Mouse (Mus musculus): ENCODE data around the gene Gm20662. TPM values are rescaled to one million over a fixed set of nuclear protein-coding genes. Genes with fewer than 3 reads are reported as not detected.

Gm20662 gene
- polyA plus RNA-seq, 1 experiment from 2014 or later, result 0.98 TPM

- Histone ChIP-seq H3K9me3 (no peaks in the 10 kb centered on the region), H3K4me2 (replicated peaks) (no peak overlapping the region), H3K27ac (replicated peaks) (no peak overlapping the region), H3K4me3 (no peak overlapping the region), H3K4me1 (peaks cover 24% of the 10 kb centered on the region), H3K36me3 (peaks cover 60% of the 10 kb centered on the region), H3K27me3 (no peaks in the 10 kb centered on the region), H3K9ac (replicated peaks) (no peak overlapping the region)
- no peak for ATAC-seq (ENCODE audit: low FRiP score, low read depth)
- WGBS, result 75% methylated on average over 7 of the region's 7 CpGs
These were observed 56.3 kb downstream of the Gm20662 start for GRCm38 (mm10) chr9:108052411-108052810.

- WGBS, result 54% methylated on average over 20 of the region's 20 CpGs
- Histone ChIP-seq H3K27me3 (no peaks in the 10 kb centered on the region), H3K9ac (replicated peaks) (no peak within 1 kb of the TSS; the same call in 1 of the 2 replicates), H3K4me2 (replicated peaks) (peak within 1 kb of the TSS; percentile 32), H3K4me3 (no peak within 1 kb of the TSS), H3K36me3 (peaks cover 64% of the 10 kb centered on the region), H3K4me1 (peaks cover 20% of the 10 kb centered on the region), H3K27ac (replicated peaks) (no peak within 1 kb of the TSS), H3K9me3 (no peaks in the 10 kb centered on the region)
- peak; percentile 21; the same call in 1 of the 2 replicates for ATAC-seq (ENCODE audit: low FRiP score, low read depth)
These were observed 56.9 kb downstream of the Gm20662 start, which contains the start of gene Amigo3 for GRCm38 (mm10) chr9:108052885-108053664. Gene Amigo3 (plus strand): TSS chr9:108053159.

- Histone ChIP-seq H3K4me2 (replicated peaks) (no peak overlapping the region), H3K4me3 (no peak overlapping the region), H3K9me3 (no peaks in the 10 kb centered on the region), H3K4me1 (peaks cover 13% of the 10 kb centered on the region), H3K27ac (replicated peaks) (no peak overlapping the region), H3K36me3 (peaks cover 71% of the 10 kb centered on the region), H3K27me3 (no peaks in the 10 kb centered on the region), H3K9ac (replicated peaks) (no peak overlapping the region)
- no peak for ATAC-seq (ENCODE audit: low FRiP score, low read depth)
- 92% methylated on average over 15 of the region's 15 CpGs for WGBS
These were observed 57.6 kb downstream of the Gm20662 start for GRCm38 (mm10) chr9:108053665-108054225.

DNA sequence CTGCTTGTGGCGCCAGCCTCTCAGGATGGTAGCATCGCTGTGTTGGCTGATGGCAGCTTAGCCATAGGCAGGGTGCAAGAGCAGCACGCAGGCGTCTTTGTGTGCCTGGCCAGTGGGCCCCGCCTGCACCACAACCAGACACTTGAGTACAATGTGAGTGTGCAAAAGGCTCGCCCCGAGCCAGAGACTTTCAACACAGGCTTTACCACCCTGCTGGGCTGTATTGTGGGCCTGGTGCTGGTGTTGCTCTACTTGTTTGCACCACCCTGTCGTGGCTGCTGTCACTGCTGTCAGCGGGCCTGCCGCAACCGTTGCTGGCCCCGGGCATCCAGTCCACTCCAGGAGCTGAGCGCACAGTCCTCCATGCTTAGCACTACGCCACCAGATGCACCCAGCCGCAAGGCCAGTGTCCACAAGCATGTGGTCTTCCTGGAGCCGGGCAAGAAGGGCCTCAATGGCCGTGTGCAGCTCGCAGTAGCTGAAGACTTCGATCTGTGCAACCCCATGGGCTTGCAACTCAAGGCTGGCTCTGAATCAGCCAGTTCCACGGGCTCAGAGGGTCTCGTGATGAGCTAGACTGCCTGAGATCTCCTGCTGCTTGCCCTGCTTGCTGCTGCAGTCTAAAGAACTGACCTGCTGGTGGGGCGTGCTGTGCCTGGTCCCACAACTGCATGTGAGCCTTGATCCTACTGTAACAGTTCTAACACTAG lies 58.3 kb downstream of the Gm20662 start:
- Histone ChIP-seq H3K9ac (replicated peaks) (no peak overlapping the region), H3K4me3 (no peak overlapping the region), H3K27ac (replicated peaks) (no peak overlapping the region), H3K27me3 (no peaks in the 10 kb centered on the region), H3K9me3 (no peaks in the 10 kb centered on the region), H3K4me1 (peaks cover 11% of the 10 kb centered on the region), H3K36me3 (peaks cover 78% of the 10 kb centered on the region), H3K4me2 (replicated peaks) (no peak overlapping the region)
- 92% methylated on average over 22 of the region's 22 CpGs for WGBS
- no peak for ATAC-seq (ENCODE audit: low FRiP score, low read depth)

DNA sequence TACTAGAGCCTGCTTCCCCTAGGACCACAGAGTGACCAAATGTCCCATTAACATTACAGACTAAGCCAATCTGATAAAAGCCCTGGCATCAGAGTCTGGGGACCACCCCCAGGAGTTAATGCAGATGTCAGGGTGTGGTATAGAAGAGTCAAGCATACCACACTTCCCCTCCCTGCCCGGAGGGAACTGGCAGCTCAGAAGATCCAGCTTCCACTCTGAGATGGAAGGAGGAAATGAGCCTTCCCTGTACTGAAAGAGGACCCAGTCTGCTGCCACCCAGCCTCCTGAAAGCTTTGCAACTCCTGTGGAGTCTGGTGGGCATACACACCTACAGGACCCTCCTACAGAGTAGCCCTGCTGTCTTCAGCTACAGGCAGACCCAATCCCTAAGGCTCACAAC lies 58.9 kb downstream of the Gm20662 start:
- no peak for ATAC-seq (ENCODE audit: low FRiP score, low read depth)
- H3K9ac ChIP-seq (replicated peaks), result no peak overlapping the region
- no peak overlapping the region for H3K4me2 ChIP-seq (replicated peaks)
- H3K9me3 ChIP-seq, result no peaks in the 10 kb centered on the region
- no peak overlapping the region for H3K27ac ChIP-seq (replicated peaks)
- H3K36me3 ChIP-seq, result peaks cover 84% of the 10 kb centered on the region
- no peak overlapping the region for H3K4me3 ChIP-seq
- 100% methylated on average over 1 of the region's 1 CpGs for WGBS
- peaks cover 5% of the 10 kb centered on the region; the same call in 1 of the 2 replicates for H3K4me1 ChIP-seq
- H3K27me3 ChIP-seq, result no peaks in the 10 kb centered on the region

DNA sequence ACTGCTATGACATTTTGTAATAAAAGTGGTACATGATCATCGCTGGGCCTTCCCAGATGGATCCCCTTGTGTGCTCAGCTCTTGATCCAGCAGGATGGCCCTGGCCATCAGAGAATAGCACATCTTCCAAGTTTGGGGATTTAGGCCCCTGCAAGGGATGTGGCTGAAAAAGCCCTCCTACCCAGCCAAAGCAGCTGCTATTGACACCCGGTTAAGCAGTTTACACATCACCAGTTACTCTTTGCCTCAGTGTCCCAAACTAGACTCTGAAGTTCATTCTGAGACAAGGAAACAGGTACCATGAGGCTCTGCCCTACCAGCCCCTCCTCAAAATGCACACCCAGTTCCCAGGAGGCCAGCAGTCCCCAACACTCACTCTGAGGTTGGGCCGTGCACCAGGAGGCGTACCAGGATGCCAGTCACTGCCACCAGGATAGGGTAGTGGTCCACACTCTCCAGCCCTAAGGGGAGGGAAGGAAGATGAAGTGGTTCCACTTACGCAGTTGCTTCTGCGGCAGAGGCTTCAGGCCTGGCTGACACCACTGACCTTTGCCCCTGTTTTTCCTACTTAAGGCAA lies 59.6 kb downstream of the Gm20662 start:
- Histone ChIP-seq H3K4me3 (no peak overlapping the region), H3K27ac (replicated peaks) (no peak overlapping the region), H3K4me1 (peaks cover 5% of the 10 kb centered on the region; the same call in 1 of the 2 replicates), H3K27me3 (no peaks in the 10 kb centered on the region), H3K9me3 (no peaks in the 10 kb centered on the region), H3K36me3 (peaks cover 83% of the 10 kb centered on the region), H3K9ac (replicated peaks) (no peak overlapping the region), H3K4me2 (replicated peaks) (no peak overlapping the region)
- WGBS, result 91% methylated on average over 6 of the region's 6 CpGs
- no peak for ATAC-seq (ENCODE audit: low FRiP score, low read depth)

- Histone ChIP-seq H3K4me2 (replicated peaks) (no peak overlapping the region), H3K27ac (replicated peaks) (no peak overlapping the region), H3K4me1 (peaks cover 5% of the 10 kb centered on the region; the same call in 1 of the 2 replicates), H3K4me3 (no peak overlapping the region), H3K27me3 (no peaks in the 10 kb centered on the region), H3K9ac (replicated peaks) (no peak overlapping the region), H3K36me3 (peaks cover 80% of the 10 kb centered on the region), H3K9me3 (no peaks in the 10 kb centered on the region)
- no peak for ATAC-seq (ENCODE audit: low FRiP score, low read depth)
- WGBS, result 81% methylated on average over 28 of the region's 28 CpGs
These were observed 60.5 kb downstream of the Gm20662 start for GRCm38 (mm10) chr9:108056361-108057261.

DNA sequence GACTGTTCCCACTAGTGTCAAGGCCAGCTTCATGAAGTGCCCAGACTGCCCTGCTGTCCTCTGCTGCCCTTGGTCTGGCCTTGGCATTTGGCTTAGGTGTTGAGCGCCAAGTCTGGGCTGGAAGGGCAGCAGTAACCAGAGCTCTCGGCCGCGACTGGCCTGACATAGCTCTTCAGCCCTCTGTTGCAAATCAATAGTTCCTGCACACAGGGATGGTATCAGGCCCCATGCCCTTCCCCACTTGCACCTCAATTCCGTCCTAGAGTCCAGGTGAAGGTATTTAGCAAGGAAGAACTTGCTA lies 61.1 kb downstream of the Gm20662 start:
- no peak for ATAC-seq (ENCODE audit: low FRiP score, low read depth)
- Histone ChIP-seq H3K9ac (replicated peaks) (no peak overlapping the region), H3K36me3 (peaks cover 80% of the 10 kb centered on the region), H3K4me1 (peaks cover 5% of the 10 kb centered on the region; the same call in 1 of the 2 replicates), H3K4me2 (replicated peaks) (no peak overlapping the region), H3K4me3 (no peak overlapping the region), H3K9me3 (no peaks in the 10 kb centered on the region), H3K27me3 (no peaks in the 10 kb centered on the region), H3K27ac (replicated peaks) (no peak overlapping the region)
- 93% methylated on average over 5 of the region's 5 CpGs for WGBS

DNA sequence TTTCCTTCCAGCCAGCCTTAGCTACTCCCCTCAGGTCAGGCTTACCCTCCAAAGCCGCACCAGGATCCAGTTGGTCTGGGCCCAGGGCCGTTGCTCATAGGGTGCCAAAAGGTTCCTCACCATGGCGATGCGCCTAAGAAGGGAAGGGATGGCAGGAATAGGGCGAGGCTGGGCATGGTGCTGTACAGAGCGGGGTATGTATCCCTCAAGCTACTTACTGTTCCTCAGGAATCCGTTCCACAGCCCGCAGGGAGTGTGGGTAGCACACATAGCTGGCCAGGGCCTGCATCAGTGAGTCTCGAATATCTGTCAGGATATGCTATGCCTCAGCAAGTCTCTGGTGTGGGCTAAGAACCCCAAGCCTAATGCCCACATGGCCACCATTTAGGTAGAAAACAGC lies 62.1 kb downstream of the Gm20662 start:
- no peak overlapping the region for H3K9ac ChIP-seq (replicated peaks)
- H3K27me3 ChIP-seq, result no peaks in the 10 kb centered on the region
- H3K27ac ChIP-seq (replicated peaks), result no peak overlapping the region
- no peak overlapping the region for H3K4me3 ChIP-seq
- peaks cover 88% of the 10 kb centered on the region for H3K36me3 ChIP-seq
- H3K9me3 ChIP-seq, result no peaks in the 10 kb centered on the region
- peaks cover 2% of the 10 kb centered on the region; the same call in 1 of the 2 replicates for H3K4me1 ChIP-seq
- no peak overlapping the region for H3K4me2 ChIP-seq (replicated peaks)
- no peak for ATAC-seq (ENCODE audit: low FRiP score, low read depth)
- WGBS, result 91% methylated on average over 9 of the region's 9 CpGs

- H3K36me3 ChIP-seq, result peaks cover 60% of the 10 kb centered on the region
- 85% methylated on average over 3 of the region's 3 CpGs for WGBS
- ATAC-seq (ENCODE audit: low FRiP score, low read depth), result no peak
These were observed 66.0 kb downstream of the Gm20662 start for GRCm38 (mm10) chr9:108062142-108062541.

DNA sequence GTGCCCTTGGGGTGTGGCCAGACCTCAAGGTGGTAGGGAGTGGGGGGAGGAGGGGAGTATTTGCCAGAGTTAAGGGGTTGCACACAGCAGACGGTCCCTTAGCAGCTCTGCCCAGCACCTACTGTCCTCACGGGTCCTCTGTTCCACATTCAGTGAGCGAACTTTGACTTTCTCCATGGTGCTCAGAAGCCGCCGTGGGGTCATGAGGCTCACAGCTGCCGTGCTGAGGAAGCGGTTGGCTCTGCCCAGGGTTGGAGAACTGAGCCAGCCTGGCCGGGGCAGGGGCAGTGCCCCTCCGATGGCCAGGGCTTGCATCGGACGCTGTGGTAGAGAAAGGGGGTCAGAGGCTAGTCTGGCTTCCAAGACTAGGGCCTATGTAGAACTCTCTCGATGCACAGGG lies 67.2 kb downstream of the Gm20662 start:
- H3K4me3 ChIP-seq, result no peak overlapping the region
- H3K9me3 ChIP-seq, result no peaks in the 10 kb centered on the region
- no peak for ATAC-seq (ENCODE audit: low FRiP score, low read depth)
- H3K9ac ChIP-seq (replicated peaks), result no peak overlapping the region
- H3K4me2 ChIP-seq (replicated peaks), result no peak overlapping the region
- peaks cover 3% of the 10 kb centered on the region; the same call in 1 of the 2 replicates for H3K4me1 ChIP-seq
- H3K27ac ChIP-seq (replicated peaks), result no peak overlapping the region
- 89% methylated on average over 12 of the region's 12 CpGs for WGBS
- peaks cover 49% of the 10 kb centered on the region for H3K36me3 ChIP-seq
- H3K27me3 ChIP-seq, result no peaks in the 10 kb centered on the region

More at GRCm38 (mm10) chr9:108062142-108062541, 66.0 kb downstream of the Gm20662 start:
- Histone ChIP-seq H3K9ac (replicated peaks) (no peak overlapping the region), H3K27ac (replicated peaks) (no peak overlapping the region), H3K27me3 (no peaks in the 10 kb centered on the region), H3K4me2 (replicated peaks) (no peak overlapping the region), H3K4me3 (no peak overlapping the region), H3K4me1 (no peaks in the 10 kb centered on the region), H3K9me3 (no peaks in the 10 kb centered on the region)

All from midbrain, embryonic 12.5 days (tissue).